Mouse (Mus musculus): ENCODE results near the gene Slc38a8.

GRCm38 (mm10) chr8:119531397-119531796, 29.9 kb upstream of the Slc38a8 start:
- TF ChIP-seq CTCF (IDR thresholded peaks at IDR 0.05; ENCODE audit: low read depth) (no peak), EP300 (IDR thresholded peaks at IDR 0.05; ENCODE audit: low read depth) (no peak)
